Mouse (Mus musculus) midbrain, embryonic 11.5 days (tissue): ENCODE data around the gene Dhodh. TPM values are rescaled to one million over a fixed set of nuclear protein-coding genes. Genes with fewer than 3 reads are reported as not detected.

Experiments
- polyA plus RNA-seq: library from polyadenylated mRNA; unstranded; fragments of >200 nt; fragmentation: Nextera tagmentation; extraction: Ambion mirVana; gene quantifications from 2 replicates; pipeline ENCODE4 v1.2.1, GENCODE M21; 2014

Dhodh gene
- polyA plus RNA-seq, 1 experiment from 2014 or later: 38.5 TPM

Other genes starting within 250 kb of the Dhodh start
- 3.1 TPM in 2 replicates for gene Pmfbp1, start 114.6 kb downstream of the Dhodh start, polyA plus RNA-seq
- 18.7 and 22.0 TPM in 2 replicates for gene Dhx38, start 42.8 kb downstream of the Dhodh start, polyA plus RNA-seq
- gene Txnl4b, start 42.8 kb downstream of the Dhodh start, polyA plus RNA-seq: 28.2 and 31.4 TPM in 2 replicates
- 0.33 and 0.34 TPM in 2 replicates for gene Hp, start 29.5 kb downstream of the Dhodh start, polyA plus RNA-seq
- 0.20 and 0.36 TPM in 2 replicates for gene Pkd1l3, start 5.8 kb upstream of the Dhodh start, polyA plus RNA-seq
- gene Ist1, start 84.6 kb upstream of the Dhodh start, polyA plus RNA-seq: 182 and 187 TPM in 2 replicates
- gene Zfp821, start 96.9 kb upstream of the Dhodh start, polyA plus RNA-seq: 50.9 and 52.4 TPM in 2 replicates
- 4.9 and 5.4 TPM in 2 replicates for gene Atxn1l, start 129.1 kb upstream of the Dhodh start, polyA plus RNA-seq
- 41.6 and 47.3 TPM in 2 replicates for gene Ap1g1, start 169.9 kb upstream of the Dhodh start, polyA plus RNA-seq